Mouse (Mus musculus) right cerebral cortex, postnatal 4 days (tissue): ENCODE results near the gene Rab27a.

Experiments used
- DNase-seq: peaks from one replicate; pipeline ENCODE4 v3.0.0-alpha.2; 2022

Gene Rab27a

GRCm38 (mm10) chr9:73044146-73045079 is at the start of gene Rab27a:
Rab27a (plus strand) TSS chr9:73044854.
- DNase-seq = peak; percentile 83

DNA sequence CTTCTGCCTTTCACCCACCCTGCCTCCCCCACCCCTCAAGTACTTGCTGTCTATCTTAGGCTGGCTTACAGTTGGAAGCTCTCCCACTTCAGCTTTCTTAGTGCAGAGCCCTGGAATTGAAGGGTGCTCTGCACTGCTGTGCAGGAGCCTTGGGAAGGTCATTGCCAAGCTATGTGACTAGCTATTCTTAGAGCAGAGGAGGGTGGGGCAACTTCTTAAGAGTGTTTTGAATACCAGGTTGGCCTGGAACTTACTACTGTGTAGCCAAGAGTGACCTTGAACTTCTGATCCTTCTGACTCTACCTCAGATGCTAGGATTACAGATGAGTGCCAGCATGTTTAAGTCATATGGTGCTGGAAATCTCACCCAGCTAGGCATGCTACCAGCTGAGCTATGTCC is 48.5 kb upstream of the Rab27a start:
- no peak for DNase-seq

DNA sequence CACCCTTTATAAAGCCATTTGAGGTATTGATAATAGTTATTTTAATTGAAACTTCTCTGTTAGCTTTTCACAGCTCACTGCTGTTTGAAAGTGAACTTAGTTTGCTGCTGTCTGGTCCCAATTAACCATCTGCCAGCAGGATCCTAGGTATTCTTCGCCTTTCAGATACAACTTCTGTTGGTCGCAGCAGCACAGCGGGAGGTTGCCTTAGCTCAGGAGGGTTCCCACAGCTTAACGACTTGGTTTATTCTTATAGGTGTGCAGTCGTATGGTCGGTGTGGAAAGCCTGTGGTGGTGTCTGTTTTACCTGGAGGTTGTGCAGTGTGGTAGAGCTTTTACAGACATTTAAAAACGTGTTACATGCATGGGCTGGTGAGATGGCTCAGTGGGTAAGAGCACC is 47.8 kb upstream of the Rab27a start:
- DNase-seq = no peak

- DNase-seq = no peak
Observed at GRCm38 (mm10) chr9:73000487-73000886, 44.2 kb upstream of the Rab27a start.

DNA sequence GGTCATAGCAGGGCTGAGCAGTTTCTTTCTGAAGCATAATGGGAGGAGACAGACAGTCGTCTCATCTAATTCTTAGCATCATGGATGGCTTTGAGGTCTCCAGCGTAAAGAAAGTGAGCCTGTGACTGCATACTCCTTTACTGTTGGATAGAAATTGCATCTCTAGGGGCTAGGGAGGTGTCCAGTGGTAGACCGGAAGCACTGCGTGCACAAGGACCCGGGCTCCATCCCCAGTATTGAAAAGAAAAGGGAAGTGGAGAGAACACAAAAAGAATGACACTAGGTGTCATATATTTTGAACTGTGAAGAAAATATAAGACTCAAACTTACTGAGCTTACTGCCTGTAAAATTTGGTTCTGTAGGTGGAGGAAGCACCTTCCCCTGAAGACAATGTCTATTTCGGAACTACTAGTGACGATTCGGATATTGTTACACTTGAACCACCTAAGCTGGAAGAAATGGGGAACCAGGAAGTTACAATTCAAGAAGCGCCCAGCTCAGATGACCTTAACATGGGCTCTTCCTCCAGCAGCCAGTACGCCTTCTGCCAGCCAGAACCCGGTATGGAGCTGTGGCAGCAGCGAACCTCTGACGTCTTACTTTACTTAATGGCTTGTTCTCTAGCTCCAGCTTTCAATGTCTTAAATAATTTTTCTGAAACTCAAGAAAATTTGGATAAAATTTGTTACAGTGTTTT is 43.2 kb upstream of the Rab27a start:
- no peak for DNase-seq

GRCm38 (mm10) chr9:73002177-73002576 is 42.5 kb upstream of the Rab27a start:
- DNase-seq = no peak

DNA sequence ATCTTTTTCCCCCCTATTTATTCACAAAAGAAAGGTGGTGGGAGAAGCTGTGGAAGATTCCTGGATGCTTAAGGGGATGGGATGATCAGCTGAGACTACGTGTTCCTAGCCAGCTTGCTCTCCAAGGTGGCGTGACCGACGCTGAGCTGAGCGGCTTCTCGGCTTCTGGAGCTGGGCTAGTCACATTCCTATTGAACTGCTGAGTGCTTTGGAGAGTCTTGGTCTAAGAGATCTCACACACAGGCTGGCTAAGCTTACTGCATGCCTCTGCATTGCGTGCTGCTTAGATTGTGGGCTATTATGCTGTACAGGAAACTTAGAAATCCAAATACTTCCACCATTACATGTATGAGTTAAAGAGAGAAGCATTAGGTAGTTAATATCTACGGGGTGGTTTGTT is 40.6 kb upstream of the Rab27a start:
- DNase-seq = no peak

GRCm38 (mm10) chr9:73005106-73005505 is 39.5 kb upstream of the Rab27a start:
- no peak for DNase-seq

- no peak for DNase-seq
Observed at GRCm38 (mm10) chr9:73006175-73006574, 38.5 kb upstream of the Rab27a start.

DNA sequence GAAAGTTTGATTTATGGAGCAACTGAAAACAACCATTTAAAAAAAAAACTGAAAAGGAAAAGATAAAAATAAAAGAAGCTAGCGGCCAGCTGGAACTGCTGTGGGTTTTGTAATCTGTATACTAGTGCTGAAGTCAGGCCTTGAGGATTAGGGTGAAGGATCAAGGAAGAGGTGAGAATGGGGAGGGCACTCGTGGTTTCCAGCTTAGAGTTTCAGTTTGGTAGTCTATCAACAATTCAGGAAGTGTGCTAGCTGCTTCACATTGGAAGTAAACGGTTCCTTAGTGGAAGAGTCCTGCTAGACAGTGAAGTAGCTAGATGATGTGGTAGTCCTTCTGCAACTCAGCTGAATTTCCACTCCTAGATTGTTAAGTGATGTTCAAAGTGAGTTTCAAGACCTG is 36.3 kb upstream of the Rab27a start:
- DNase-seq = no peak

- no peak for DNase-seq
Observed at GRCm38 (mm10) chr9:73012629-73013028, 32.0 kb upstream of the Rab27a start.

GRCm38 (mm10) chr9:73014724-73015123 is 29.9 kb upstream of the Rab27a start:
- DNase-seq = no peak

DNA sequence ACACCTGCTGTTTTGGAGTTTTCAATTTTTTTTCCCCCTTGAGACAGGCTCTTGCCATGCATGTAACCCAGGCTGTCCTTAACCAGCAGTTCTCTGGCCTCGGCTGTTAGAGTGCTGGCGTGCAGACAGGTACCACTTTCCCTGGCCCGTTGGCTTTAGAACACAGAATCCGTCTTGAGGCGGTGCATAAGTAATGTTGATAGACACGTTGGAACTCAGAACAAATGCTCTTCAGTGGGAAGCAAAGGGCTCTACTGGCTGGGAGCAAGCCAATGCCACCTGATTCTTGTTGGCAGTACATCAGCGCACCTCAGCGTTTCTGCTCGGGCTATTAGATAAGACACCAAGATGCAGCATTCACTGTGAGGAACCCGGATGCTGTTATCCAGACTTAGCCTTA is 24.8 kb upstream of the Rab27a start:
- no peak for DNase-seq

DNA sequence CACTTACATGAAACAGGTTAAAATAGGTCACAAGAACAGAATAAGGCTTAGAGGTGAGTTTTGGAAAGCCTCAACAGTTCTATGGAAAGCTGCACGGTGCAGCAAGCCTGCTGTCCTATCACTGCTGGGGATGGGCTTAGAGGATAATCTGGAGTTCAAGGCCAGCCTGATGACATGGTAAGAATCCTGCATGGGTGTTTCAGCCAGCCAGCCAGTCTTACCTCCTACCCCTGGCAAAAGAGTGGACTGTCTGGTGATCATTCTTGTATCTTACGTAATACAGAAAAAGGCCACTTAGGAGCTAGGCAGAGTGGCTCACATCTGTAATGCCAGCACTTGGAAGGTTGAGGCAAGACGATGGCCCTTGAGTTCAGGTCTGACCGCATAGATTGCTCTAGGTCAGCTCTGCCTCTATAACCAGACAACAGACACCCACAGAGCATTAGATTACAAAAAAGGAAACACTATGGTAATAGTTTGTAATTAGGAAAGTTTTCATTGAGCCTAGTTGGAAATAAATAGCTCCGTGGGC is 24.0 kb upstream of the Rab27a start:
- DNase-seq = no peak

- peak; percentile 26 for DNase-seq
Observed at GRCm38 (mm10) chr9:73025818-73026636, 18.6 kb upstream of the Rab27a start.

DNA sequence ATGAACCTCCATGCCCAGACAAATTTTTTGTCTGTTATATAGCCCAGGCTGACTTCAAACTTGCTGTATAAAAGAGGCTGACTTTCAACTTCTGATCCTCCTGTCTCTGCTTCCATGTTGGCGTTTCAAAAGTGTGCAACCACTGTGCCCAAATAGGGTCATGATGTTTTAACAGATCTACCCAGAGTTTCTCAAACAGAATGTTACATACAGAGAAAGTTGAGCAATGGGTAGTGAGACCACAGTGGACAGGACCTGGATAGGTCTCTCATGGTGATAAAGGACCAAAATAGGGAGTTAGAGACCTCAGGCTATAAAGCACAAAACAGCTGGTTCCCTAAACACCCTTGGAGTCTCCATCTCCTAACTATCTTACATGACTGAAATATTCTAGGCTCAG is 14.2 kb upstream of the Rab27a start:
- DNase-seq = no peak

DNA sequence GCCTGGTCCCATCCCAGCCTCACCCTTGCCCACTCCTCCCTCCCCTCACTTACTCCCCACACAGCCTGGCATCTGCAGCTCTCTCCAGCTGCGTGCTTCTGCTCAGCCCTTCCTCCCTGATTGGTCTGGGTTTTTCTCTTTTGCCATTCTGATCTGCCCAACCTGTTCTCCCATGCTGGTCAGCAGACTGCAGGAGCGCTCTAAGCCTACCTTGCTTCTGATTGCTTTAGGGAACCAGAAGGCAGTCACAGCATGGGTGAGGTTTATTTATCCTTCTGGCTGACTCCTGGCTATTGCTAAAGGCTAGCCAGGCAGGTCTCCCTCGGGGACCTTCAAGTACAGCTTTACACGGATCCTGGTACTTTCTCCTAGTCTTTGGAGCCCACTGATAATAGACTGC is 13.2 kb upstream of the Rab27a start:
- DNase-seq = no peak

- DNase-seq = no peak
Observed at GRCm38 (mm10) chr9:73033406-73033805, 11.2 kb upstream of the Rab27a start.

DNA sequence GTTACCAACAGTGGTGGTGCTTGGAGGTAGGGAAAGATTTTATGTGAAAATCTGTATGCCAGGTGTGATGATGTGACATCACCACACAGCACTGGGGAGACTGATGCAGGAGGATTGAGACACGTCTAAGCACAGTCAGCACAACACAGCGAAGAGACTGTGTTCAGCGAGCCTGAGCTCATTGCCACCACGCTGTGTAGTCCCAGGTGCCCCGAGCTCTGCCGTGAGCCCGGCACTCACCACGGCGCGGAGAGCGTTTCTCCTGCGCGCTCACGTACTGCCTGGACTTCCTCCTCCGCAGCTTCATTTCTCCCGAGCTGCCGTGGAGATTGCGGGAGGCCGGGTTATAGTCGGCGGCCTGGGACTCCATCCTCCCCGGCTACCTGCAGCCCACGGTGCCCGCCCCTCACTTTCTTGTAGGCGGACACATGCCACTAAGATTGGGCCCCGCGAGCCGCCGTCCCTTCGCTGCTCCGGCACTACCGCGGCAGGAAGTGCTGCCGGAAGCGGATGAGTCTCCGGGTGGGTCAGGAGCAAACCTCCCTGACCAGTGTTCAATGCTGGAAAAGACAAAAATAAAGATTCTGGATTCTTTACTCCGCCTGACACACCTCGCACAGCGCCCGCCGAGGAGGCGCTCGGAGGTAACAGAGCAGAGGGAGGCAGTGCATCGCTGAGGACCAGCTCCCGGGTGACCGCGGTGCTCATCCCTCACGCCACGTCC is 5.3 kb upstream of the Rab27a start:
- DNase-seq = peak; percentile 90

- no peak for DNase-seq
Observed at GRCm38 (mm10) chr9:73040080-73040479, 4.6 kb upstream of the Rab27a start, which contains the start of gene Pigb. Pigb (minus strand) TSS chr9:73040378.

- DNase-seq = no peak
Observed at GRCm38 (mm10) chr9:73045204-73045603, 550 bp downstream of the Rab27a start.

DNA sequence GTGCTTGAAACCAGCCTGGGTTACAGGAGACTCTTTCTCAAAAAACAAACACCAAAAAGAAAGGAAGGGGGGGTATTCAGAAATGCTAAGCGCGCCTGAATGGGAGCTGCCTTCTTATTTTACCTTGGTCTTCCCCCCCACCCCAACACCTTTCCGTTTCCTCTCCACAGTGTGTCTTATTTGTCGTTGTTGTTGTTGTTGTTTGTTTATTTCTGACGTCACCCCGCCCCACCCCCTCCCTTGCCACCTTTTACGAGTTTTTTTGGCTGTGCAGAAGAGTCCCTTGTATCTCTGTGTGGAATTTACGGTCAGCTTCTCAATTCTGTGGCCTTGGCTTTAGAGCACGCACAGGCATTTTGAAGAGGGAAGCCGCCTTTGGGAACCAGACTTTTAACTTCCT is 1.1 kb downstream of the Rab27a start:
- DNase-seq = no peak
